Mouse (Mus musculus) embryo, embryonic 10.5 days (tissue): ENCODE data around the gene Pitpnm1.
A peak's percentile ranks its signal among the peaks of the same experiment; 100 is the strongest.

Experiments
- DNase-seq: peaks from one replicate; pipeline ENCODE4 v3.0.0-alpha.2; 2015; ENCODE audit warnings: low spot score

Pitpnm1 gene

GRCm38 (mm10) chr19:4095802-4096201, 4.0 kb upstream of the Pitpnm1 start:
- DNase-seq, result no peak

GRCm38 (mm10) chr19:4096642-4097440, 3.0 kb upstream of the Pitpnm1 start, which contains the start of gene Cdk2ap2:
Gene Cdk2ap2, plus strand, starts transcription at chr19:4097182.
- peak; percentile 99 for DNase-seq

GRCm38 (mm10) chr19:4097441-4097825, 2.4 kb upstream of the Pitpnm1 start:
- DNase-seq, result peak; percentile 77

- no peak for DNase-seq
Observed at GRCm38 (mm10) chr19:4098426-4098825, 1.4 kb upstream of the Pitpnm1 start.

GRCm38 (mm10) chr19:4099056-4099455, 742 bp upstream of the Pitpnm1 start:
- peak; percentile 93 for DNase-seq

- DNase-seq, result no peak
Observed at GRCm38 (mm10) chr19:4100718-4101261, 992 bp downstream of the Pitpnm1 start.

- no peak for DNase-seq
Observed at GRCm38 (mm10) chr19:4101466-4101865, 1.7 kb downstream of the Pitpnm1 start.

GRCm38 (mm10) chr19:4102049-4102448, 2.3 kb downstream of the Pitpnm1 start:
- DNase-seq, result no peak

- no peak for DNase-seq
Observed at GRCm38 (mm10) chr19:4102626-4103025, 2.8 kb downstream of the Pitpnm1 start.

- DNase-seq, result no peak
Observed at GRCm38 (mm10) chr19:4103294-4103693, 3.5 kb downstream of the Pitpnm1 start.

- DNase-seq, result no peak
Observed at GRCm38 (mm10) chr19:4103792-4104191, 4.0 kb downstream of the Pitpnm1 start.

GRCm38 (mm10) chr19:4104675-4105194, 4.9 kb downstream of the Pitpnm1 start:
- no peak for DNase-seq

- DNase-seq, result no peak
Observed at GRCm38 (mm10) chr19:4106654-4107053, 6.9 kb downstream of the Pitpnm1 start.

GRCm38 (mm10) chr19:4108535-4108934, 8.7 kb downstream of the Pitpnm1 start:
- no peak for DNase-seq

- DNase-seq, result no peak
Observed at GRCm38 (mm10) chr19:4112063-4112960, 12.5 kb downstream of the Pitpnm1 start.

GRCm38 (mm10) chr19:4113186-4113805, 13.5 kb downstream of the Pitpnm1 start:
- DNase-seq, result no peak

GRCm38 (mm10) chr19:4113806-4114230, 14.0 kb downstream of the Pitpnm1 start:
- no peak for DNase-seq

GRCm38 (mm10) chr19:4114551-4114950, 14.8 kb downstream of the Pitpnm1 start:
- DNase-seq, result no peak

GRCm38 (mm10) chr19:4115144-4115543, 15.3 kb downstream of the Pitpnm1 start:
- no peak for DNase-seq

- no peak for DNase-seq
Observed at GRCm38 (mm10) chr19:4115816-4116215, 16.0 kb downstream of the Pitpnm1 start.

- no peak for DNase-seq
Observed at GRCm38 (mm10) chr19:4117006-4117405, 17.2 kb downstream of the Pitpnm1 start.

GRCm38 (mm10) chr19:4118350-4118749, 18.6 kb downstream of the Pitpnm1 start:
- DNase-seq, result no peak
